Mouse (Mus musculus) heart, adult 8-10 months (tissue): ENCODE measurements around the gene Cirbp. TPM values are rescaled to one million over a fixed set of nuclear protein-coding genes. Genes with fewer than 3 reads are reported as not detected.

ENCODE experiments used
- DNase-seq: peaks from one replicate; pipeline ENCODE4 v3.0.0; 2022; ENCODE audit warnings: low spot score
- total RNA-seq, 4 experiments: library from RNA; stranded (reverse); gene quantifications; 2 replicates each; pipeline ENCODE4 v1.2.4; 2022

Gene Cirbp
- total RNA-seq, 4 experiments from 2014 or later, result 34.7 to 69.7 (median 51.6) TPM

GRCm38 (mm10) chr10:80137626-80138552 is 27.9 kb upstream of the Cirbp start:
- DNase-seq, result no peak

- no peak for DNase-seq
Observed at GRCm38 (mm10) chr10:80138553-80139438, 27.0 kb upstream of the Cirbp start, which contains the start of gene Atp5d. Gene Atp5d (plus strand): TSS chr10:80138632.

DNA sequence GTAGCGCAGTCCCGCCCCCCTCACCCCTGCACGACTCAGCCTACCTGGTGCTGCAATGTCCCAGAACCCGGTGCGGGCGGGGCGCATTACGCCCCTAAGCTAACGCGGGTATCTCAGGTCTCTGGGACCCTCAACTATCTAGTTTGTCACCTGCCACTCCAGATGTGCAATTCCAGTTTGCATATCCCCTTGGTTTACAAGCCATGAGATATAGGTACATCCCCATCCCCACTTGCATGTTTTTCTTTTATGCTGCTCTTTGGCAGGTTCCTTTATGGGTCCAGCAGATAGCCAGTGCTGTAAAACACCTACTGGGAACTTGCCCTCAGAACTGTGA is 26.4 kb upstream of the Cirbp start:
- DNase-seq, result no peak

- DNase-seq, result no peak
Observed at GRCm38 (mm10) chr10:80139975-80140665, 25.7 kb upstream of the Cirbp start.

- no peak for DNase-seq
Observed at GRCm38 (mm10) chr10:80140666-80141035, 25.1 kb upstream of the Cirbp start, which contains the start of gene Cbarp. Gene Cbarp (minus strand): TSS chr10:80140835.

- peak; percentile 94 for DNase-seq
Observed at GRCm38 (mm10) chr10:80141243-80141642, 24.5 kb upstream of the Cirbp start.

DNA sequence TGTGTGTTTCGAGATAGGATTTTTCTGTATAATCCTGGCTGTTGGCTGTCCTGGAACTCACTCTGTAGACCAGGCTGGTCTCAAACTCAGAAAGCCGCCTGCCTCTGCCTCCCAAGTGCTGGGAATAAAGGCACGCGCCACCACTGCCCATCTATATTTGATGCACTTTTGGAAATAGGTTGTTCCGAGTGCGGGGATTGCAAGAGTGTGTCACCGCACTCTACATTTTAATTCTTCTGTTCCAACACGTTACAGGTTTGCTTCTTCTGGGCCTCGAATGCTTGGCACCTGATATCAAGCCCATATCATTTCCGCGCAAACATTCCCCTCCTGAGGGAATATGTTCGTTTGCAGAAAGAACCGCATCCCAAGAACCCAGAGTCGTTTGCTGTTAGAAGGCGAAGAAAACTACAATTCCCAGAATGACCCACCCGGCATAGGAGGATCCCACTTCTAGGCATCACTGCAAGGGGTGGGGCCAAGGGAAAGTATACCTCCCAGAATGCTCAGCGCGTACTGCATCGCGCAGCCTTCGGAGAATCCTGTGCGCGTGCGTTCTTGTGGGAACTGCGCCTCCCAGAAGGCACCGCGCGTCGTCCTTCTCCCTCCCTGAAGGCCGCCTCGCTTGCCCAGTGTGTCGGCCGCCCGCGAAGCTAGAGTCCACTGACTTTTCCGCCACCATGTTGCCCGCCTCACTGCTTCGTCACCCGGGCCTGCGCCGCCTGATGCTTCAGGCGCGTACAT is 23.8 kb upstream of the Cirbp start:
- DNase-seq, result peak; percentile 97

DNA sequence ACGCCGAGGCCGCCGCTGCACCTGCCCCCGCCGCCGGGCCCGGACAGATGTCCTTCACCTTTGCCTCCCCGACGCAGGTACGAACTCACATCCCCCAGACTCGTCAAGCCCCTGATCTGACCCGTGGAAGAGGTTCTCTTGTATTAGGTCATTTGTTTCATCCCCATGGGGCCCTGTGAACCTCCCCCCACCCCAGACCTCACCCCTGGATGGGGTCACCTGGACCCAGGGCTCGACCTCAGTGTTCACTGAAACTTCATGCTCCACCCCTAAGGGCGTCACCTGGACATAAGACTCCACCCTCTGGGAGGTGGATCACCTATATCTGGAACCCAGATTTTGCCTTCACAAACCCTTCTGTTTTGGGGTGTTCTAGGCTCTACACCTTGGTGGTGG is 23.3 kb upstream of the Cirbp start:
- no peak for DNase-seq

DNA sequence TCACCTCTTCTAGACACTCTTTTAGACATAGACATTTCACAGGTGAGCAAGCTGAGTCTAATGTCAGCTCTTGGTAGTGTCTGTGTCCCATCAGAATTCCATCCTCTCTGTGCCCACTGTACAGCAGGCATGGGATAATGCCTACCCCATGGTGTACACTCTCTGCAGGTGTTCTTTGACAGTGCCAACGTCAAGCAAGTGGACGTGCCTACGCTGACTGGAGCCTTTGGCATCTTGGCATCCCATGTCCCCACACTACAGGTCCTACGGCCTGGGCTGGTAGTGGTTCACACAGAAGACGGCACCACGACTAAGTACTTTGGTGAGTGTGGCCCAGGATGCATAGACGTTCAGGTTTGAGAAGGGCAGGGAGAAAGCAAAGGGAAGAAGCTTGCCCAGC is 22.1 kb upstream of the Cirbp start:
- no peak for DNase-seq

GRCm38 (mm10) chr10:80144159-80144558 is 21.6 kb upstream of the Cirbp start:
- no peak for DNase-seq

DNA sequence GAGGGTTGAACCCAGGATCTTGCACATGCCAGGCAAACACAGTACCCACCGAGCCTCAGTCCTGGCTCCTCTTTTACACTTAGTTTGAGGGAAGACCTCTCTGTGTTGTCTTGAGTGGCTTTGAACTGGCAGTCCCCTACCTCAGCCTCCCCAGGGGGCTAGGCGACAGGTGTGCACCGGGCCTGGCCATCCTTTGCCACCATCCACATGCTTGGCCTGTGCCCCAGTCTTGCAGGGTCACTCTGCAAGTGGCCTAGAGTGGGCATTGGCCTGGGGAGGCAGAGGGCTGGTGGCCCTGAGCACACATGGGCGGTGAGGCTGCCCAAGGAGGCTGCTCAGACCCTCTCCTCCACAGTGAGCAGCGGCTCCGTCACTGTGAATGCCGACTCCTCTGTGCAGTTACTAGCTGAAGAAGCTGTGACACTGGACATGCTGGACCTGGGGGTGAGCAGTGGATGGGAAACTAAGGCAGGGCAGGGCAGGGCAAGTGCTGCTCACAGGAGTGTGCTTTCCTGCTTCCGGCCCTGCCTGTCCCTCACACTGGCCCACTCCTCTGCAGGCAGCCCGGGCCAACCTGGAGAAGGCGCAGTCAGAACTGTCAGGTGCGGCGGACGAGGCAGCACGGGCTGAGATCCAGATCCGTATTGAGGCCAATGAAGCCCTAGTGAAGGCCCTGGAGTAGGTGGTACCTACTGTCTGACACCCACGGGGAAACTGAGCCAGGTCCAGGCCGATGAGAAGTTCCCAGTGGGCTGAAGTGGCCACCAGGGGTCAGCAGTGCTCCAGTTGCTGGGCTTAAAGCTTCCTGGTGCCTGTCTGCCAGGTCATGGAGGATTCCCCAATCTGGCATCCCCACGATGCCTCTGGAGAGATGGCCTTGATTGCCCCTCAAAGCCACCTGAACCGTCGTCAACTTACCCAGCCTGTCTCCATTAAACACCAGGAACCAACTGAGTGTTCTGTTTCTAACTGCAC is 20.6 kb upstream of the Cirbp start:
- no peak for DNase-seq

- DNase-seq, result no peak
Observed at GRCm38 (mm10) chr10:80145896-80146295, 19.9 kb upstream of the Cirbp start.

GRCm38 (mm10) chr10:80146568-80147011 is 19.2 kb upstream of the Cirbp start:
- no peak for DNase-seq

GRCm38 (mm10) chr10:80147146-80147718 is 18.6 kb upstream of the Cirbp start:
- no peak for DNase-seq

GRCm38 (mm10) chr10:80147719-80148601 is 17.8 kb upstream of the Cirbp start, which contains the start of gene Midn:
Gene Midn (plus strand): TSS chr10:80148272.
- DNase-seq, result peak; percentile 88

DNA sequence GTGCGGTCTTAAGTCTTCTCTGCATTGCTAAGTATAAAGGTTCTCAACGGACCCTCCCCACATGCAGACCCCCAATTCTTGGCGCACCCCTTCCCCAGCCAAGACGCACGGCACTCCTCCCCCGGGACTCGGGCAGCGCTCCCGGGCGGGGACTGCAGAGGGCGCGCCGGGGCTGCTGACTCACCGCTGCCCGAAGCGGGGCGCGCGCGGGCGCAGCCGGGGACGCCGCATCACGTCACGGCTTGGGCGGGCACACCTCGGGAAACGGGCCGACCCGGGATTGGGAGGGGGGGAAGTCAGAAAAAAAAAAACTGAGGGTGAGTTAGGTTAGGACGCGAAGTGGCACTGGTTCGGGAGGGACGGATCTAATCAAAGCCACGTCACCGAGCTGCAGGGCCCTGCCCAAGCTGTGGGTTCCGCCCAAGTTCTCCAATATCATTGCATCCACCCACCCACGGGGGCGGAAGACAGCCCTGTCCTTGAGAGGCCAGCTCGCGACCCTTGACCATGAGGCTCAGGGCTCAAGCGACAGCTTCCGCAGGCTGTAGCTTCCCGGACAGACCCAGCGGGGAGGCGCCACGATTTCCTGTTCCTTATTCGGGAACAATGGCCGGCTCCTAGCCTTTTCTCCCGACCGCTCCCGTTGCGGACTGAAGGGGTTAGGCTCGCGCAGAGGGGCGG is 17.0 kb upstream of the Cirbp start:
- DNase-seq, result peak; percentile 94

GRCm38 (mm10) chr10:80149291-80150225 is 16.2 kb upstream of the Cirbp start:
- peak; percentile 97 for DNase-seq
